Comparison of ENCODE assay signal across 12 mouse cellular contexts in the genomic region with DNA sequence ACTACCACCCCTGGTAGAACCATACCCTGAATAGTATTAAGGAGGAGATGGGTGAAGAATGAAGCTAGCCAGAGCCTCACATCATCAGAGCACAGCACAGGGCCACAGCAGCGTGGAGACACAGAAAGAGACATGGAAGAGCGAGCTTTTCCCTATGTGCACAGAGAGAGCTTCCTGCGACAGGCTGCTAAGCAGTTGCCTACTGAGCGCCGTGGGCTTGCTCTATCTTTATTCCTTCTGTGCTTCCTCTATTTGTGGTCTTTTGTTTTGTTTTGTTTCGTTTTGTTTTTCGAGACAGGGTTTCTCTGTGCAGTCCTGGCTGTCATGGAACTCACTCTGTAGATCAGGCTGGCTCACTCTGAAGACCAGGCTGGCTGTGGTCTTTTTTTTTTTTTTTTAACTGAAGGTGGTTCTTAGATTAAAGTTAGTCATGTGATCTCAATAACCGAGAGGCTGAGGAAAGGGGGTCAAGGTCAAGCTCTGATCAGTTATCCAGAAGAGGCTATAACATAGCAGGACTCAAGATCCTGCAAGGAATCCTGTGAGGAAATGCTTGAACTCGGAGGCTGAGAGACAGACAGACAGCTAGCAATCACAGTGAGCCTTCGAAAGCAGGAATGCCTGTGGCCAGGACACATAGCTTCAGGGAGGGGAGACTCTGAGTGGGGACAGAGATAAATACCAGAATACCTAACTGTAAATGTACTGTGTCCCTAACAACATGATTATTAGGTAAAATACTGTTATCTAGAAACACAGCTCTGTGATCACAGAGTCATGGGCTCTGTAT.
A peak's percentile ranks its signal among the peaks of the same experiment; 100 is the strongest.
DNase-seq lines count a peak whose midpoint lies in the region; ATAC-seq and TF ChIP-seq lines count a peak whose summit lies in the region.
"Had no signal": no experiment of that assay in that cellular context is flagged by ENCODE, and none has a peak within 500 bp of the region (broad histone marks: within the 10 kb centered on the region; RNA-seq: fewer than 3 reads in every experiment).

No protein-coding gene starts in this region.

- peaks cover 72% of the 10 kb centered on the region for H3K36me3 ChIP-seq in heart, embryonic 14.5 days (ENCODE audit: control insufficient read depth, insufficient read depth, low read length)
- H3K36me3 ChIP-seq in MEL (ENCODE audit: control insufficient read depth in 1 of 2, insufficient read depth in 2 of 2, low read length in 2 of 2) = peaks cover 0 to 30% of the 10 kb centered on the region in 2 experiments; a peak in 2 of 4 replicates
- H3K36me3 ChIP-seq in intestine, embryonic 15.5 days = no peaks in the 10 kb centered on the region
- H3K36me3 ChIP-seq: forebrain, embryonic 15.5 days had no signal

- H3K4me2 ChIP-seq in heart, embryonic 14.5 days (ENCODE audit: low read length) = no peak overlapping the region
- H3K4me2 ChIP-seq in intestine, embryonic 15.5 days (replicated peaks) = no peak overlapping the region
- H3K4me2 ChIP-seq: forebrain, embryonic 15.5 days had no signal

- peaks cover 7% of the 10 kb centered on the region; the same call in 1 of the 2 replicates for H3K9me3 ChIP-seq in heart, embryonic 14.5 days (ENCODE audit: control insufficient read depth, low read length)
- H3K9me3 ChIP-seq in MEL (replicated peaks; ENCODE audit: insufficient read depth, low read length) = no peaks in the 10 kb centered on the region
- H3K9me3 ChIP-seq in intestine, embryonic 15.5 days = no peaks in the 10 kb centered on the region
- H3K9me3 ChIP-seq: forebrain, embryonic 15.5 days had no signal

- no peak overlapping the region for H3K4me3 ChIP-seq in heart, embryonic 14.5 days (ENCODE audit: control insufficient read depth in 1 of 2, insufficient read depth in 1 of 2, low read depth in 1 of 2, low read length in 2 of 2)
- H3K4me3 ChIP-seq in MEL (ENCODE audit: control insufficient read depth in 1 of 2, insufficient read depth in 1 of 2, low read depth in 2 of 2, low read length in 2 of 2) = peak overlapping the region; percentile 40 to 63
- H3K4me3 ChIP-seq in intestine, embryonic 15.5 days (replicated peaks) = no peak overlapping the region
- H3K4me3 ChIP-seq: forebrain, embryonic 15.5 days had no signal

- DNase-seq in heart, adult 8-10 months (ENCODE audit: low spot score) = no peak
- peak; percentile 75 for DNase-seq in MEL (ENCODE audit: low read depth, low spot score)
- DNase-seq in frontal cortex, postnatal 14 days (ENCODE audit: low spot score in 2 of 2) = no peak
- no peak for DNase-seq in cerebellum, adult 11 months
- DNase-seq: gastrocnemius, postnatal 14 days; kidney, postnatal 36 days; right cerebral cortex, postnatal 25 days had no signal

- H3K4me1 ChIP-seq in heart, embryonic 14.5 days (ENCODE audit: control insufficient read depth in 2 of 2, insufficient read depth in 2 of 2, low read length in 2 of 2) = peaks cover 45 to 92% of the 10 kb centered on the region in 2 experiments
- peaks cover 18 to 38% of the 10 kb centered on the region in 2 experiments for H3K4me1 ChIP-seq in MEL (ENCODE audit: control insufficient read depth in 1 of 2, insufficient read depth in 2 of 2, low read length in 2 of 2)
- H3K4me1 ChIP-seq in intestine, embryonic 15.5 days (replicated peaks) = peaks cover 38% of the 10 kb centered on the region
- H3K4me1 ChIP-seq: forebrain, embryonic 15.5 days had no signal

- peak in 1 of 2 experiments; percentile 45; a peak in 1 of 4 replicates for TF ChIP-seq POLR2A in MEL (IDR thresholded peaks at IDR 0.05; ENCODE audit: control insufficient read depth in 1 of 2, insufficient read depth in 1 of 2, low read depth in 1 of 2, low read length in 2 of 2, poor library complexity in 1 of 2)

- 59% methylated on average over 10 of the region's 10 CpGs for WGBS in heart, embryonic 14.5 days
- 76% methylated on average over 10 of the region's 10 CpGs for WGBS in intestine, embryonic 15.5 days

- no peak for ATAC-seq in heart, embryonic 14.5 days (ENCODE audit: insufficient number of reproducible peaks, insufficient read depth, low FRiP score, low read depth)
- ATAC-seq in intestine, embryonic 15.5 days = no peak
- ATAC-seq in megakaryocyte, adult 5-6 weeks (ENCODE audit: poor library complexity, severe bottlenecking) = peak; percentile 42; the same call in 1 of the 2 replicates
- ATAC-seq: forebrain, embryonic 15.5 days; Patski had no signal

- no peaks in the 10 kb centered on the region; the same call in 1 of the 2 replicates for H3K79me2 ChIP-seq in MEL (ENCODE audit: control insufficient read depth, insufficient read depth, low read length, poor library complexity)

- TF ChIP-seq CTCF in MEL (IDR thresholded peaks at IDR 0.05 in 2 of 3, conservative IDR thresholded peaks at IDR 0.05 in 1 of 3; ENCODE audit: control insufficient read depth in 1 of 3, insufficient read depth in 1 of 3, low read depth in 2 of 3, low read length in 3 of 3, poor library complexity in 1 of 3, severe bottlenecking in 1 of 3) = no peak

- peak overlapping the region; percentile 36 to 80; a peak in 3 of 4 replicates for H3K27ac ChIP-seq in heart, embryonic 14.5 days (replicated peaks in 1 of 2; ENCODE audit: control insufficient read depth in 1 of 2, insufficient read depth in 1 of 2, low read depth in 2 of 2, low read length in 2 of 2)
- peak overlapping the region; percentile 99 for H3K27ac ChIP-seq in MEL (ENCODE audit: control insufficient read depth, low read depth, low read length)
- H3K27ac ChIP-seq in intestine, embryonic 15.5 days = peak overlapping the region; percentile 24
- H3K27ac ChIP-seq: forebrain, embryonic 15.5 days had no signal

- TF ChIP-seq EP300 in MEL (IDR thresholded peaks at IDR 0.05; ENCODE audit: low read depth in 1 of 2, low read length in 2 of 2) = peak; percentile 41 to 57; a peak in 3 of 4 replicates

- no peak for TF ChIP-seq RAD21 in MEL (IDR thresholded peaks at IDR 0.05; ENCODE audit: low read depth, low read length)

- no peaks in the 10 kb centered on the region for H3K27me3 ChIP-seq in heart, embryonic 14.5 days (ENCODE audit: control insufficient read depth, insufficient read depth, low read length)
- no peaks in the 10 kb centered on the region for H3K27me3 ChIP-seq in MEL (ENCODE audit: control insufficient read depth in 1 of 2, insufficient read depth in 2 of 2, low read length in 2 of 2)
- no peaks in the 10 kb centered on the region for H3K27me3 ChIP-seq in intestine, embryonic 15.5 days (replicated peaks)
- H3K27me3 ChIP-seq: forebrain, embryonic 15.5 days; Patski had no signal

- 0 out of 2 replicates have a peak overlapping the region, but pooled peaks have one; percentile 60 for H3K9ac ChIP-seq in heart, embryonic 14.5 days (ENCODE audit: low read length)
- peak overlapping the region; percentile 67 for H3K9ac ChIP-seq in MEL (ENCODE audit: control insufficient read depth, low read depth, low read length, poor library complexity, severe bottlenecking)
- H3K9ac ChIP-seq in intestine, embryonic 15.5 days = no peak overlapping the region
- H3K9ac ChIP-seq: forebrain, embryonic 15.5 days had no signal

TF ChIP-seq in MEL, 35 proteins besides CTCF, POLR2A, EP300 and RAD21:
- TF ChIP-seq ZNF384 (IDR thresholded peaks at IDR 0.05; ENCODE audit: low read depth, low read length) (peak; percentile 91), GATA1 (IDR thresholded peaks at IDR 0.05; ENCODE audit: low read depth, low read length) (peak; percentile 63), ZC3H11A (IDR thresholded peaks at IDR 0.05; ENCODE audit: low read depth, low read length) (no peak), TAL1 (IDR thresholded peaks at IDR 0.05; ENCODE audit: low read length) (0 out of 2 replicates have a peak, but pooled peaks have one; percentile 26), TBP (IDR thresholded peaks at IDR 0.05; ENCODE audit: low read depth, low read length) (no peak; the same call in 1 of the 2 replicates), JUND (IDR thresholded peaks at IDR 0.05; ENCODE audit: low read depth, low read length) (no peak), NELFE (IDR thresholded peaks at IDR 0.05; ENCODE audit: low read depth, low read length) (0 out of 2 replicates have a peak, but pooled peaks have one; percentile 13), MYB (IDR thresholded peaks at IDR 0.05; ENCODE audit: low read depth, low read length) (no peak), GABPA (IDR thresholded peaks at IDR 0.05; ENCODE audit: low read depth, low read length) (no peak), TCF12 (IDR thresholded peaks at IDR 0.05; ENCODE audit: low read depth, low read length) (peak; percentile 36; the same call in 1 of the 2 replicates), KAT2A (conservative IDR thresholded peaks at IDR 0.05; ENCODE audit: low read depth, low read length) (no peak), RCOR1 (IDR thresholded peaks at IDR 0.05; ENCODE audit: low read depth, low read length) (0 out of 2 replicates have a peak, but pooled peaks have one; percentile 12), ETS1 (IDR thresholded peaks at IDR 0.05; ENCODE audit: low read depth, low read length) (peak; percentile 46), SMC3 (IDR thresholded peaks at IDR 0.05; ENCODE audit: low read depth, low read length) (no peak), USF1 (IDR thresholded peaks at IDR 0.05; ENCODE audit: low read depth, low read length) (peak; percentile 83), MXI1 (IDR thresholded peaks at IDR 0.05; ENCODE audit: low read depth, low read length) (0 out of 2 replicates have a peak, but pooled peaks have one; percentile 27), MAZ (IDR thresholded peaks at IDR 0.05; ENCODE audit: low read depth, low read length) (no peak)

Comparison
In these comparisons a context has a peak if more than half of its experiments do, and no peak if none do; other contexts are left out.
1. H3K27ac ChIP-seq: peak in every context shown above with its lines; median percentile 99 in MEL; 58 in heart, embryonic 14.5 days; 24 in intestine, embryonic 15.5 days.
2. H3K4me3 ChIP-seq: peak in MEL (2 of 2); none in heart, embryonic 14.5 days (0 of 2) and intestine, embryonic 15.5 days (single experiment).